Mouse (Mus musculus): Measurements from ENCODE around the gene Scel.

GRCm38 (mm10) chr14:103546246-103546645, 33.1 kb downstream of the Scel start:
- TF ChIP-seq USF1 (IDR thresholded peaks at IDR 0.05; ENCODE audit: low read depth) (no peak), CTCF (IDR thresholded peaks at IDR 0.05; ENCODE audit: control insufficient read depth, insufficient read depth, insufficient read length) (no peak), MYOG (IDR thresholded peaks at IDR 0.05; ENCODE audit: control insufficient read depth, extremely low read depth, insufficient read length) (no peak), MAX (IDR thresholded peaks at IDR 0.05) (no peak), CEBPB (IDR thresholded peaks at IDR 0.05; ENCODE audit: low read depth) (no peak)
